Mouse (Mus musculus) large intestine, adult 2 months (tissue): ENCODE results near the gene Pthlh. TPM values are rescaled to one million over a fixed set of nuclear protein-coding genes. Genes with fewer than 3 reads are reported as not detected.
"Not testable (repeated sequence)": the region's sequence is repeated elsewhere in the genome, so short reads cannot be mapped to it uniquely, and the experiment has no call there.

Source experiments
- DNase-seq: peaks from one replicate; pipeline ENCODE4 v3.0.0-alpha.2; 2012; ENCODE audit warnings: low read depth, low spot score
- WGBS: fragments of 180-500 bp; shearing (Covaris S2); methylation state at CpG from one replicate; pipeline ENCODE4 v1.1.7; 2018; 5-methylcytosine and 5-hydroxymethylcytosine counted together
- polyA plus RNA-seq: library from polyadenylated mRNA; depleted of rRNA; stranded (reverse); fragments of >200 nt; gene quantifications from 2 replicates; pipeline ENCODE4 v1.2.3, GENCODE M21; 2012; rRNA removed

The Pthlh gene
- 0.99 and 1.0 TPM in 2 replicates for polyA plus RNA-seq

- WGBS, result 1% methylated on average over 68 of the region's 68 CpGs
- DNase-seq, result peak; percentile 48
Observed at GRCm38 (mm10) chr6:147263587-147264565, at the start of gene Pthlh. TSS of gene Pthlh (minus strand) at chr6:147264183.

- DNase-seq, result no peak
Observed at GRCm38 (mm10) chr6:147313331-147313730, 49.3 kb upstream of the Pthlh start.

GRCm38 (mm10) chr6:147310435-147310978, 46.5 kb upstream of the Pthlh start:
- 82% methylated on average over 7 of the region's 7 CpGs for WGBS

DNA sequence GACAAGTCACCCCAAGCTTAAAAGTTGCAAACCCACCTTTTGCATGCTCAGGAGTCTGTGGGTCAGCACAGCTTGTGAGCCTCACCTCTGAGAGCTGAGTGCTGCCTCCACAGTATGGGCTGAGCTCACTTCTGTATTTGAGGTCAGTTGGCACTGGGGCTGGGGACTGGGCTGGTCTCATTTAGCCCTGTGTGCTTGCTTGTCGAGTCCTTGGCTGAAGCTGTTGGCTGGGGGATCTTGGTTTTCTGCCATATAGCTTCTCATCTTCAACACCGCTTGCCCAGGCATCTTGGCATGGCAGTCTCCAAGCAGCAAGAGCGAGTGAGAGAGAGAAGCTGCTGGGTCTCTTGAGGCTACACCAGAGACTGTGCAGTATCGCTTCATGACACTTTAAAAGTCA, 46.1 kb upstream of the Pthlh start:
- no peak for DNase-seq
- 82% methylated on average over 4 of the region's 4 CpGs for WGBS

More at GRCm38 (mm10) chr6:147310435-147310978, 46.5 kb upstream of the Pthlh start:
- no peak for DNase-seq

DNA sequence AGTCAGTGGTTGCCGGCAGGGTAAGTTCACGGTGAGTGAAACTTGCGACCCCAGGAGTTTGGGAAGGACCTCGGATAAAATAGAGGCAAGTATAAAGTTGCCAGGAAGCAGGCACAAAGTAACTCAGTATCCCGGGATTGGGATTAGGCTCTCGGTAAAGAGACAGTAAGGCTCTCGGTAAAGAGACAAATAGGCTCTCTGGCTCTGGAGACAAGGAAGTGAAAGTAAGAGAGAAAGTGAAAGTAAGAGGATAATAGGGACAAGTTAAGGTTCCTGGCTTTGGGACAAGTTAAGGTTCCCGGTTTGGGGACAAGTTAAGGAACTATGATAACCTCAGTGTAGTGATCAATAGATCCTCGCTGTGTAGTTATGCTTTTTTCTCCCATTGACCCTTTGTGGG, 40.3 kb upstream of the Pthlh start:
- 81% methylated on average over 8 of the region's 9 CpGs for WGBS
- DNase-seq, result not testable (repeated sequence)

DNA sequence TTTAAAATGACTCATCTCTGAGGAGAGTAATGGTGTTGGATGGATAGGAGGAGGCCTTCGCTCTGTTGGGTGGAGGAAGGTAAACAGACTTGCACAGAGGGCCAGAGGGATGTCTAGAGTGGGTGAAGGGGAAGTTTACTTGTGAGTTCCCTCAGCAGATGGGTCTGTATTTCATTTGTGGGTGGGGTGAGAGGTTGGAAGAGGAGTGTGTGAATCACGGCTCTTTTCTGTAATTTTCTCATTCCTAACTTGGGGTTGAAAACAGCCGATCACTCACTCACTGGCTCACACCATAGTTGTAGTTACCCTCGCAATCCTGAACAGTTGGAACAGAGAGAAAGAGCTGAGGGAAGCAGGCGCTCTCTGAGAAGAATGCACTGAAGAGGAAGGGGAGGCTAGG, 35.6 kb upstream of the Pthlh start:
- 67% methylated on average over 5 of the region's 5 CpGs for WGBS
- no peak for DNase-seq

DNA sequence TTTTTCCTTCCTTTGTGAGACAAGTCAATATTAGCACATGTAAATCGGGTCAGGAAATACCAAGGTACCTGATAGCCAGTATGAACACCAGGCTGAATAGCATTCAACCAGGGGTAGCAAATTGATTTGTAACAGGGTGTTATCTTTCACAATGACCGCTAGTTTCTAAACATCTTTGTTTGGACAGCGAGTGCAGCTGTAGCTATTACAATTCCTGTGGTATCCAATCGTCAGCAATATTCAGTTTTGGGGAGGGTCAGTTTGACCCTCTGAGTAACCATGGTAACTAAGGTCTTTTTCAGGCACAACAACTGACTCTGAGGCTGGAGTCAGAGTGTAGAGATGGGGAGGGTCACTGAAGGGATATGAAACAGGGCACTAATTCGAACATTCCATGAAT, 15.3 kb upstream of the Pthlh start:
- WGBS, result 57% methylated on average over 5 of the region's 5 CpGs

DNA sequence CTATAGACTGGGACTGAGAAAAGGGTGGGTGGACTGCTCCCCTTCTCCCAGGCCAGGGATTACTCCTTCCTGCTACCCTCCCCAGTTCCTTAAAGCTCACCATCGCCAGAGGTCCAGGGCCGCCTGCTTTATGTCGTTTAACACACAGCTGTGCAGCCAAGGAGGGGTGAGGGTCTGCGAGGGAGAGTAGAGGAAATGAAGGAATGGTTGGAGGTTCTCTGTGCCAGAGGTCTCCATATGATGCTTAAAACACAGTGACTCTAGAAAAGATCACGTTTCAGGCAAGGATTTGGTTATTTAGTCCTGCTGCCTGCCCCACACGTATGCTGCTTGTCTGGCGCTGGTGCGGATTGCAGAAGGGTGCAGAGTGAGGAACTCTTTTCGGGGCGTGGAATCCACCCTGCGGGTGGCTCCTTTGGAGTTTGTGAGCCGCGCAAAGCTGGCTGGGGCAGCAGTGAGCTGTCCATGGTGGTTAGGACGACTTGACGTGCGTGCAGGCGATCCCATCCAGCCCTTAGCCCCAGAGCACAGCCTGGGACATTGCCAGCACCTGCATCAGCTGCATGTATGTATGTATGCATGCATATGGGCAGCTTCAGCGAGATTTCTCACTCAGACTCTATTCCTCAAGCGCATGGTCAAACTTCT, 4.3 kb upstream of the Pthlh start:
- WGBS, result 6% methylated on average over 19 of the region's 19 CpGs
- DNase-seq, result no peak

More for the DNA sequence above, 15.3 kb upstream of the Pthlh start:
- no peak for DNase-seq

DNA sequence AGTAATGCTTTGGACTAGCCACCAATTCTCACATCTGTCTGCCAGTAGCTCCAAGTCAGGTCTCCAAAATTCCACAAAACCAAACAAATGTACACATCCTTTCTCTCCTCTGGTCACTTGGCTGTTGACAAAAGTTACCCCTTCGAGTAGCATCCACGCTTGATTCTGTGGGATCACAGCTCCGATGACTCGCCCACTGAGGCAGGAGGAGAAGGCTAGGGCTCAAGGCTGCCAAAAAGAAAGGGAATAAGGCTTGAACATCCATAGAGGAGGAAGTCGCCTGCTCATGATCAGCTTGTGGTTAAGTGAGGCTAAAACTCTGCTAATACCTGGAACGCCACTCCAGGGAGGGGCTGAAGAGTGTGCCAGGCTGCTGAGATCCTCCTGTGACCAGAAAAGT, 2.5 kb upstream of the Pthlh start:
- DNase-seq, result no peak
- WGBS, result 76% methylated on average over 6 of the region's 6 CpGs

DNA sequence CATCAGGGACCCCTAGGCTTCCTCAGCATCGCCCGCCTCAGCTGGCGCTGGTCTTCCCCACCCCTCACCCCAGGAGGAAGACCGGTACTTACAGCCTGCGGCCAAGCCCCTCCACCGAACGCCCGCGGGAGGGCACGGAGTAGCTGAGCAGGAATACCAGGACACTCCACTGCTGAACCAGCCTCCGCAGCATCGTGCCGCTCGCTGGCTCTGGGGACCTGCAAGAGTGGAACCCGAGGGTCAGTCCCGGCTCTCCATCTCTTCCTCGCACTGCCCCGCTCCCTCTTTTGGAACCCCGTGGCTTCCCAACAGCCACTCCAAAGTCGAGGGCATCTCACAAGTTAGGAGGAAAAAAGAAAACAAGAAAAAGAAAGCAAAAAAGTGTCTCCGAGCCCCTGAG, 805 bp downstream of the Pthlh start:
- no peak for DNase-seq
- WGBS, result 2% methylated on average over 21 of the region's 21 CpGs

DNA sequence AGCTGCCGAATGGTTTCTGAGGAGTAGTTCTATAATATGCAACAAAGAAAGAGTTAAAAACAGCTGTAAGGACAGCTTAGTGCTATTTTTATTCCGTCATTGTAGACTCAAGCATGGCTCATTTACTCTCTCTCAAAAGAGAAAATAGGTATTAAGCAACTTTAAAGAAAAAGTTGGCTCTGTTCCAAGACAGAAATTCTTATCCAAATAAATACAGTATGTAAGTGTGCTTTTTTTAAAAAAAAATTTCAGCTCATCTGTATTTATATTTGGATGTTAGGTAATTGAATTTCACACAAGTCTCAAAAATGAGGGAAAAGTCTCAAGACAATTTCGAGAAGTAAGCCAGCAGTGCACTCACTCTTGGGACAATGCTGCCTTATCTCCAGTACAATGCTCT, 2.4 kb downstream of the Pthlh start:
- 37% methylated on average over 3 of the region's 3 CpGs for WGBS
- no peak for DNase-seq

- DNase-seq, result no peak
- WGBS, result 68% methylated on average over 3 of the region's 3 CpGs
Observed at GRCm38 (mm10) chr6:147260766-147261165, 3.2 kb downstream of the Pthlh start.

DNA sequence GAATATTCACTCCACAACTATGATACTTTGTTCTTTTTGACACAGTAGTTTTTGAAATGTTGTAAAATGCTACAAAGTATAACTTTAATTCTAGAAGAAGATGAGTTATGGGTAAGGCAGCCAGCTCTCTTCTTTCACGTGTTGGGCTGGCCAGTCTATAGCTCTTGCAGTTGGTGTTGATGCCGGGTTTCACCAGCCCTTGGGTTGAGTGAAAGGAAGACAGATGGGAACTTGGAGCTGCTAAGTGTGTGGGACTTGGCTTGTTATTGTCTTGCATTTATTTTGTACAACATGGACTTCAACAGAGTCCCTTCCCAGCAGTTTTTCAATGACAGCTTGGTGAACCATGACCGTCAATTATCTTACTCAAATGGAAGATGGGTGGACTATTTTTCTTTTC, 16.2 kb downstream of the Pthlh start:
- 77% methylated on average over 3 of the region's 3 CpGs for WGBS
- DNase-seq, result no peak

DNA sequence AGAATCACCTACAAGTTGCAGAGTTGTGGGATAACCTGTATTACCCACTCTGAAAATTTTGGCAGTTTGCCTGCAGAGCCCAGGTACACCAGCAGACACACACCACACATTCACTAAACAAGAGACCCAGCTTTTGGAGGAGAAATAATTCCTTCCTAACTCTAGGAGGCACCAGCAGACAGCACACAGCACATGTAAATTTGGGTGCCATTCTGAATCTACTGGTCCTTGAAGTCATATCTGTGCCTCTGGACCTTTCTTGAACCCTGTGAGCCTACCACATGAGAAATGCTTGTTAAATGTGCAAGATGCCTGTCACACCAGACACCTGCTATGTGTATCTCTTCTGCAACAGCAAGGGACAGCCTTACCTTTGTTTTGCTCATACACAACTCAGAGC, 19.7 kb downstream of the Pthlh start:
- no peak for DNase-seq

DNA sequence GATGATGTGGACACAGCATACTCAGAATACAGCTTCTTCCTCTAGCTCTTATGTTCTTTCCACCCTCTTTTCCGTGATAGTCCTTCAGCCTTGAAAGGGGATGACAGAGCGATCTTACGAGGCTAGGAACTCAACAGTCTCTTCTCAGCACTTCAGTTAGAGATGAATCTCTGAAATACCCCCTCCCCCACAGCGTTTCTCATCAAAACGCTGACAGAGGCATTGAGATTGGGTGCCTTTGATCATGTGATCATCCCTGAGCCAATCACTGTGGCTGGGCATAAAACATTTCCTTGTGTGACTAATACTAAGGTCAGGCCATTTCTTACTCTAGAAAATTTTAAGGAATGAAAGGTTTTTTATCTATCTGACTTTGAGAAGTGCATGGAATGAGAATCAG, 20.3 kb downstream of the Pthlh start:
- DNase-seq, result no peak
- WGBS, result 54% methylated on average over 5 of the region's 5 CpGs

- WGBS, result 64% methylated on average over 3 of the region's 3 CpGs
- no peak for DNase-seq
Observed at GRCm38 (mm10) chr6:147241541-147241940, 22.4 kb downstream of the Pthlh start.

DNA sequence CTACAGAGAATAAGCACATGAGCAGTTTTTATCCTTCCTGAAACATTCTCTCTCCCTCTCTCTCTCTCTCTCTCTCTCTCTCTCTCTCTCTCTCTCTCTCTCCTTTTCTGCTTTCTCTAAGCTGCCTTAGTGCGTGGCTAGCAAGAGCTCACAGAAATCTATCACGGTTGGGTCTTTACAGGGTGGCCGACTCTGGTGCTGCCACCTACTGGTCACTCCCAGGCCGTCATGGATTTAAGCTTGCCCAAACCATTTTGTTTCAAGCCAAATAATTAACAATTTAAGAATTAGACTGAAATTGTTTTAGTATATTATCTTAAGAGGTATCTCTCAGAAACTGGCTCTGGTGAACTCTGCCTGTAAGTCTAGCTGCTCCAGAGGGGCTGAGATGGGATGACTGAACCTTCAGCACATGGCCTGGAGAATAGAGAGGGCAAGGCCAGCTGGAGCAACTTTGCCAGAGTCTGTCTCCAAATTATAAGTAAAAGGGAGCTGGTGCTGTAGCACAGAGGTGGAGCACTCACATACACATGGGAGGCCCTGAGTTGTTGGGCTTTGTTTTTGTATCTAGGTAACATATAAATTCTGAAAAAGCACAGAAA, 23.7 kb downstream of the Pthlh start:
- DNase-seq, result no peak
- WGBS, result 5% methylated on average over 4 of the region's 4 CpGs

GRCm38 (mm10) chr6:147226696-147227095, 37.3 kb downstream of the Pthlh start:
- no peak for DNase-seq
- 91% methylated on average over 1 of the region's 1 CpGs for WGBS

GRCm38 (mm10) chr6:147219099-147219498, 44.9 kb downstream of the Pthlh start:
- WGBS, result 51% methylated on average over 5 of the region's 5 CpGs
- no peak for DNase-seq

DNA sequence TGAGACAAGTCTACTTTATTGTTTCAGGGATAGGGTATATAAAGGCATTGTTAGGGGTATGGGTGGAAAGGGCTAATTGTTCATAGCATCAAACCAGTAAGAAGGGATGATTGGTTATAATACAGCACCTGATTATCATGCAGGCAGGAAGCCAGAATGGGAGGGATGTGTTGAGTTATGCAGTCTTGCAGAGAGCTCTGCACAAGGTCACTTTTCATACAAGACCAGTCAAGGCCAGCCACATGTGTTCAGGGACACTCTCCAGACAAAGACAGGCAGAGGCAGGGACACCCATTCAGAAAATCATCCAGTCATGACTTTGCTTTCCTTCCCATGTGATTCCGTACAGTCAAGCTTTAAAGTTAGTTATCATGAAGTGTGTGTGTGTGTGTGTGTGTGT, 47.8 kb downstream of the Pthlh start:
- 90% methylated on average over 1 of the region's 1 CpGs for WGBS
- DNase-seq, result no peak
